Mouse (Mus musculus): Measurements from ENCODE around the gene Gm49403.
"Not testable (repeated sequence)": the region's sequence is repeated elsewhere in the genome, so short reads cannot be mapped to it uniquely, and the experiment has no call there.

Gm49403 gene

DNA sequence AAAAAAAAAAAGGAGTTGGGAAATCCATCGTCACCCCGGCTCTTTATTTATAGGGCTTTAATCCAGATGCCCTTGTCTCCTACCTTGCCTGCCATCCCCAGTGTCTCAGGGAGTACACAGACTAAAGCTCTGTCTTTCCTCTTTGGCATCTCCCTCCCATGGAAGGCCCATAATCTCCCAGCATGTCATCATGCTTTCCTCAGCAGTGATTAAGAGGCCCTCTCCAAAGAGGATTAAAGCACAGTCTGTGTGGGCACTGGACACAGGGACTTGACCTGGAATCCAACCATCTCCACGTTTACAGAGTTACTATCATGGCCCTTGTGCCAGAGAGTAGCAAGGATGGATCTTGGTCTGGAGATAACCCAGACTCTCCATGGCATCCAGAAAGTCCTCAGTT lies at the start of gene Gm49403, which contains the start of gene Lbhd1:
Gene Gm49403 (plus strand): TSS at position 315 of the 400 bp plus-strand sequence.
Gene Lbhd1 (plus strand): TSS at position 117 of the 400 bp plus-strand sequence.
- no peak for DNase-seq

DNA sequence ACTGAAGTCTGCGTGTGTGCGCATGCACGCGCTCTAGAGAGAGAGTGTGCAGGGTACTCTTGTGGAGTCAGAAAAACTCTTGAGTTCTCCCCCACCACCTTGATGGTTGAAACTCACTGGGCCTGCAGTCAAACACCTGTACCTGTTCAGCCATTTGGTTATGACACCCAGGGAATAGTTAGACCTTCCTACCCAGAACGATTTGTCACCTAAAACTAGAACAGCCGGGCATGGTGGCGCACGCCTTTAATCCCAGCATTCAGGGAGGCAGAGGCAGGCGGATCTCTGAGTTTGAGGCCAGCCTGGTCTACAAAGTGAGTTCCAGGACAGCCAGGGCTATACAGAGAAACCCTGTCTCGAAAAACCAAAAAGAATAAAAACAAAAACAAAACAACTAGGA lies 47.4 kb upstream of the Gm49403 start:
- not testable (repeated sequence) for DNase-seq

DNA sequence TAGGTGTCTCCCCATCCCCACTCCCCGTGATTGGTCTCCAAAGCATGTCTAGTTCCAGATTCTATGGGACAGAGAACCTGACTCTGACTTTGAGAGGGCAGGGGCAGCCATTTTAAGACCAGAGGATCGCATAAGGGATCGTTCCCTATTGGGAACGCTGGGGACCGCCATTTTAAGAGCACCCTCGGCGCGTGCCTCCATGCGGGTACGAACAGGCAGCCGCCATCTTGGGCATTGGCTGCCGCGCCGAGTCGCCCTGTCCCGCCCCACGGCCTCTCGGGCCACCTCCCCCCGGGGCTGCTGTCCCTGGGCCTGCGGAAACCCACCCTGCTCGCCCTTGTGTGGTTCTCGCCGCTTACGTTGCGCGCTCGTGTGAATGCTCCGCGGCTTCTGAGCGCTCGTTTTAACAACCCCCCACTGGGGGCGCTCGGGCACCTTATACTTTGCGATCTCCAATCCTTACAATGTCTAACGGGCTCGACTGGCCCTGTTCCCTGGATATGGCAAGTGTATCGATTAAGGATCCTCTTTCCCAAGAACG lies 46.4 kb upstream of the Gm49403 start, which contains the start of gene Bscl2:
Gene Bscl2 (plus strand): TSS at position 217 of the 541 bp plus-strand sequence.
- peak; percentile 87 to 89 for DNase-seq

- DNase-seq, result peak in 1 of 2 experiments; percentile 36
Measured at GRCm38 (mm10) chr19:8838041-8838730, 45.5 kb upstream of the Gm49403 start.

- no peak for DNase-seq
Measured at GRCm38 (mm10) chr19:8839103-8839907, 44.4 kb upstream of the Gm49403 start, which contains the start of gene Gng3. Gene Gng3 (minus strand): TSS chr19:8839194.

DNA sequence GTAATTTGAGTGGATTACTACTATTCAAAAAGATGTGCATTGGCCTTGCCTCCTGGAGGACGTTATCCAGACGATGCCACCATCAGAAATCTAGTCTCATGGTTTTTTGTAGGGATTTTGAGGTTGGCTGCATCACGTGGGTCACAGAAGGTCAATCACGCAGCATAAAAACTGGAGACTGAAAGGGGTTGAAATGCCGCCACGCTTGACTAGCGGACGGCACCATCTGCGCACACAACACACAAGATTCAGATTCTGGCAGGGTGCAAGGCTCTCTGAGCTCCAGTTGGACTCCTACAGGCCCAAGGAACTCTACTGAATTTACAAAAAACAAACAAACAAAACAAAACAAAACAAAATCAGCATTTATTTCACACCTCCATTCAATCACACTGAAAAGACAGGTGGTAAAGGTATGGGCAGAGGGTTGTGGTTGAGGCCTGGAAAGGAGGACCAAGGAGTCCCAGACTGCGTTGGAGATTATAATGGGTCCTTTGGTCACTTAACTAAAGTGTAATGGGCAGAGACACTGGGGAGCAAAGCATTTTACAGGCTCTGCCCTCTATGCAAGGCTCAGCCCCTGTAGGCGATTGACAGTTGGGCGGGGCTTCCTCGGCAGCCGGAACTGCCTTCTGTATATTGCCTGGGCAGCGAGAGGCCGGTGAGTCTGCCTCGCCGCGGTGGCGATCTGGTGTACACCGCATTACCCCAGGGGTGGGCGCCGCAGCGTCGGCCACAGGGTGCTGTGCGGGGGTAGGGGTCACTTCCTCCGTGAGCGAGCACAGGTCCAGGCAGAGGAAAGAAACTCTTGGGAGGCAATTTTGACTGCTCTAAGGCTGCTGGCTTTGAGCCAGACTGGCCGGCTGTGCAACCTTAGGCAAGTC lies 43.6 kb upstream of the Gm49403 start:
- peak; percentile 60 to 65 for DNase-seq

- no peak for DNase-seq
Measured at GRCm38 (mm10) chr19:8841012-8841411, 42.7 kb upstream of the Gm49403 start.

GRCm38 (mm10) chr19:8842961-8843360 lies 40.8 kb upstream of the Gm49403 start:
- DNase-seq, result no peak

- peak; percentile 90 to 91 for DNase-seq
Measured at GRCm38 (mm10) chr19:8844371-8845129, 39.2 kb upstream of the Gm49403 start.

GRCm38 (mm10) chr19:8848356-8848755 lies 35.4 kb upstream of the Gm49403 start:
- no peak for DNase-seq

GRCm38 (mm10) chr19:8850402-8850901 lies 33.3 kb upstream of the Gm49403 start, which contains the start of gene Lrrn4cl:
Gene Lrrn4cl (plus strand): TSS chr19:8850768.
- no peak for DNase-seq

DNA sequence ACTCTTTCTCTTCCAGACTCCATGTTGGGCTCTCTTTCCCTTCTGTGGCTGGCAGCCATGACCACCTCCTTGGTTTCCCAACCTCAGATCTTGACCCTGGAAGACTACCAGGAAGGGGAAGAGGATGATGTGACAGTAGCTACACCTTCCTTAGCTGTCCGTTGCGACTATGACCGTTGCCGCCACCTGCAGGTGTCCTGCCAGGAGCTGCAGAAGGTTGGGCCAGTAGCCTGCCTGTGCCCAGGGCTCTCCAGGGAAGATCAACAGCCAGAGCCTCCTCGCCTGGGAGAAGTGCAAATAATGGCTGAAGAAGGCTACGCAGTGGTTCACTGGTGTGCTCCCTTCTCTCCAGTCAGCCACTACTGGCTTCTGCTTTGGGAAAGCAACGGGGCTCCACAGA lies 32.1 kb upstream of the Gm49403 start:
- DNase-seq, result no peak

- no peak for DNase-seq
Measured at GRCm38 (mm10) chr19:8852236-8852928, 31.3 kb upstream of the Gm49403 start.

DNA sequence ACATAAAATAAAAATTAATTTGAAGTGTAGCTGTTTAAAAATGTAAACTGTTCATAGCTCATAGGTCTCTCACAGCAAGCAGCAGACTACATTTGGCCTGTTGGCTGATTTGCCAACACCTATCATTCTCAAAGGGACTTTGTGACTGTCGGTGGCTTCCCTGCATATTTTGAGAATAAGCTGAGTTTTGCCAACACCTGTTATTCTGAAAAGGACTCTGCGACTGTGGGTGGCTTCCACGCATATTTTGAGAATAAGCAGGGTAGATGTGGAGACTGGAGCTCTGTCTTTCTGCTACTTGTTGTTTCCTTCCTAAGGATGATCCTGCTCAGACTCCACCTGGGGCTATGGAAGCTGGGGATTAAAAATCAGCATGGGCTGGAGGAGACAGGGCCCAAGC lies 30.6 kb upstream of the Gm49403 start:
- DNase-seq, result no peak

DNA sequence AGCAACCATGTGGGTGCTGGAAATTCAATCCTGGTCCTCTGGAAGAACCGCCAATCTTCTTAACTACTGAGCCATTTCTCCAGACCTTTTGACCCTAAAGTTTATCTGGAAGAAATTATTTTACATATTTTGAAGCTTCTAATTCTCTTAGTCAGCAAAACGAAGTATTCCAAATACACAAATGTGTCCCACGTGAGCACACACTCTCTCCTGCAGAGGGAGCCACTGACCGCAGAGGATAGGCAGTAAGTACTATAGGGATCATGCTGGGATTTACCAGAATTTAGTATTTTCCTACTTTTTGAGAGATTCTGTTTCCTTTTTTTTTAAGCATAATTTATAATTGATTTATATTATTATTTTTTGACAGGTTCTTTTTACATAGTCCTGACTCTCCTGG lies 26.0 kb upstream of the Gm49403 start:
- DNase-seq, result peak; percentile 41 to 46

- peak; percentile 59 to 61 for DNase-seq
Measured at GRCm38 (mm10) chr19:8859018-8859417, 24.7 kb upstream of the Gm49403 start.

GRCm38 (mm10) chr19:8864265-8864664 lies 19.5 kb upstream of the Gm49403 start:
- no peak for DNase-seq

DNA sequence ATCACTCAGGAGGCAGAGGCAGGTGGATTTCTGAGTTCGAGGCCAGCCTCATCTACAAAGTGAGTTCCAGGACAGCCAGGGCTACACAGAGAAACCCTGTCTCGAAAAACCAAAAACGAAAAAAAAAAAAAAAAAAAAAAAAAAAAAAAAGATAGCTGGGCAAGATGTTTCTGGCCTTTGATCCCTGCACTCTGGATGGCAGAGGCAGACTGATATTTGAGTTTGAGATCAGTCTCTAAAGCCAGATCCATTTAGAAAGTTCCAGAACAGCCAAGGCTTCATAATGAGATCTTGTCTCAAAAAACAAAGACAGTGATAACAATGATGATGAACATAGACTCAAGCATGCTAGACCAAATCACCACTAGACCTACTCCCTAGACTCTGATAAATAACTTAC lies 13.3 kb upstream of the Gm49403 start:
- DNase-seq, result not testable (repeated sequence)

DNA sequence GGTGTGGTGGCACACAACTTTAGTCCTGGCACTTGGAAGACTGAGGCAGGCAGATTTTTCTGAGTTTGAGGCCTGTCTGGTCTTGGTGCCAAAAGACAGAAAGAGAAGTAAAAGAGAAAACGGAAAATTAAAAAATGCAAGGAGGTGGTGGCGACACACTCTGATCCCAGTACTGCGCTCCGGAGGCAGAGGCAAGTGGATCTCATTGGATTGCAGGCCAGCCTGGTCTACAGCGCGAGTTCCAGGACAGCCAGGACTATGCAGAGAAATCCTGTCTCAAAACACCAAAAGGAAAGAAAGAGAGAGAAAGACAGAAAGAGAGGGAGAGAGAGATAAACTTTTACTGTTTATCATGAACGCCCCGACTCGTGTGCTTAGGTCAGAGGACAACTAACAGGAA lies 12.9 kb upstream of the Gm49403 start:
- no peak for DNase-seq

GRCm38 (mm10) chr19:8871267-8872186 lies 12.2 kb upstream of the Gm49403 start, which contains the start of gene Ubxn1:
Gene Ubxn1 (plus strand): TSS chr19:8871496.
- DNase-seq, result peak; percentile 93 to 94
